Mouse (Mus musculus): ENCODE results near the gene 5730455P16Rik. TPM values are rescaled to one million over a fixed set of nuclear protein-coding genes. Genes with fewer than 3 reads are reported as not detected.
A peak's percentile ranks its signal among the peaks of the same experiment; 100 is the strongest.

5730455P16Rik gene
- total and polyA plus RNA-seq, 2 experiments from 2014 or later: 25.2 to 50.6 TPM

DNA sequence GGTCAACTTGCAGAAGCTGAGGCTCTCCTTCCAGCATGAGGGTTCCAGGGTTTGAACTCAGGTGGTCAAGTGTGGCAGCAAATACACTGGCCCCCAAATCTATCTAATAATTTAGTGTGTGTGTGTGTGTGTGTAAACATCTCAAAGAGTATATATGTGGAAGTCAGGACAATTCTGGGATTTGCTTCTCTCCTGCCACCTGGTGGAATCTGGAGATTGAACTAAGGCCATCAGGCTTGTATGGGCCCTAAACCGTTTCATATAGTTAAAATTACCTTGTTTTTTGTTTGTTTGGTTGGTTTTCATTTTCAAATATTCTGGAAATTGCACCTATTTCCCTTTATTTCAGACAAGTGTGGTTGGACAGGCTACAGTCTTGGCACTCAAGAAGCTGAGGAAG, 8.9 kb downstream of the 5730455P16Rik start:
- no peak overlapping the region for H3K4me2 ChIP-seq (ENCODE audit: low read depth, low read length, poor library complexity, severe bottlenecking)
- no peaks in the 10 kb centered on the region for H3K9me3 ChIP-seq (ENCODE audit: low read length)
- H3K36me3 ChIP-seq (ENCODE audit: insufficient read depth, low read length): peaks cover 41% of the 10 kb centered on the region
- no peak overlapping the region for H3K4me3 ChIP-seq (ENCODE audit: low read depth, low read length)
- H3K27ac ChIP-seq (ENCODE audit: low read depth, low read length): no peak overlapping the region
- TF ChIP-seq CTCF (IDR thresholded peaks at IDR 0.05): peak; percentile 67
- WGBS: 86% methylated on average over 1 of the region's 1 CpGs
- H3K9ac ChIP-seq (replicated peaks; ENCODE audit: low read length, poor library complexity, severe bottlenecking): no peak overlapping the region
- ATAC-seq (ENCODE audit: low FRiP score) (no peak), DNase-seq (ENCODE audit: low spot score) (peak; percentile 21)
- H3K4me1 ChIP-seq (ENCODE audit: insufficient read depth, low read length): no peaks in the 10 kb centered on the region
- no peaks in the 10 kb centered on the region for H3K27me3 ChIP-seq (ENCODE audit: insufficient read depth, low read length)

DNA sequence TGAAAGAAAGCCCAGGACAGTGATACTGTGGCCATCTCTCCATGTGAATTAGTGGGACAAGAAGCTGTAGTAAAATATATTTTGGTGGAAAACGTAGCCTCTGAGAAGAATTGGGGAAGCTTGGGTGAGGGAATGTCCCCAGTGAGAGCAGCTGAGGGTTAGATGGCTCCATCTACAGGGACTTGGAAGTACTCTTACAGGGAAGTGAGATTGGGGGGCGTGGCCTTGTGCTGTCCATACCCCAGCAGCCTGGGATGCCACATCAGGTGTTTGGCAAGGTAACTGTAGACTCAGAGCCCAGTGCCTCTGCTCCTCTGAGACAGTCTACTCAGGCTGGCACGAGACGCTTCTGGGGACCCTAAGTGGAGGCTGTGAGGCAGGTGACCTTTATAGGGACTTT, 23.0 kb downstream of the 5730455P16Rik start:
- WGBS: 48% methylated on average over 4 of the region's 4 CpGs
- ATAC-seq (ENCODE audit: low FRiP score): no peak

DNA sequence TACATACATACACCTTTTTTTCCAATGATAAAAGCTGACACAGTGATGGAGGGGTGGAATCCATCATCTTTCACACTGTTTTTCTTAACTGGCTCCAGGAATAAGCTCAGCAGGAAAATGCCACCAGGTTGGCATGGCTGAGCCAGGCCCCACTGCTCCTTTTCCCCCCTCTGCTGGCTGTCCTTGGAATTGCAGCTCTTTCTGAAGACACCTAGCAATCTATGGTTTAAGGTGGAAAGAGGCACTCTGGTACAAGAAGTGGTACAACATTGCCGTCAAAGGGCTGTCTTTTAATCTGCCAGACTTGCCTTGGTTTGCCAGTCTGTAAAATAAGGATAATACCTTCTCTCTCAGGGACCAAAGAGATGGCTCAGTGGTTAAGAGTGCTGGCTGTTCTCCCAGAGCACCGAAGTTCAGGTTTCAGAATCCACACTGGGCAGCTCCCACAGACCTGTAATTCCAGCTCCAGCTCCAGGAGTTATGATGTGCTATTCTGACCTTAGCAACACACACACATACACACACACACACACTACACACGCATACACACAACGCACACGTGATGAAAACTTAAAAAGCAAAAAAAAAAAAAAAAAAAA, 25.9 kb downstream of the 5730455P16Rik start:
- Histone ChIP-seq H3K4me2 (ENCODE audit: low read depth, low read length, poor library complexity, severe bottlenecking) (no peak overlapping the region), H3K27me3 (ENCODE audit: insufficient read depth, low read length) (no peaks in the 10 kb centered on the region), H3K9me3 (ENCODE audit: low read length) (no peaks in the 10 kb centered on the region), H3K4me3 (ENCODE audit: low read depth, low read length) (no peak overlapping the region), H3K9ac (replicated peaks; ENCODE audit: low read length, poor library complexity, severe bottlenecking) (no peak overlapping the region), H3K36me3 (ENCODE audit: insufficient read depth, low read length) (no peaks in the 10 kb centered on the region), H3K27ac (ENCODE audit: low read depth, low read length) (no peak overlapping the region), H3K4me1 (ENCODE audit: insufficient read depth, low read length) (no peaks in the 10 kb centered on the region)
- peak; percentile 97 for TF ChIP-seq CTCF (IDR thresholded peaks at IDR 0.05)
- ATAC-seq (ENCODE audit: low FRiP score) (no peak), DNase-seq (ENCODE audit: low spot score) (peak; percentile 90)
- WGBS: 73% methylated on average over 5 of the region's 5 CpGs

More for the DNA sequence above, 23.0 kb downstream of the 5730455P16Rik start:
- H3K4me1 ChIP-seq (ENCODE audit: insufficient read depth, low read length): no peaks in the 10 kb centered on the region
- no peak overlapping the region for H3K27ac ChIP-seq (ENCODE audit: low read depth, low read length)
- peak; percentile 50 for TF ChIP-seq CTCF (IDR thresholded peaks at IDR 0.05)
- H3K27me3 ChIP-seq (ENCODE audit: insufficient read depth, low read length): no peaks in the 10 kb centered on the region
- peak; percentile 41 for DNase-seq (ENCODE audit: low spot score)
- no peak overlapping the region for H3K9ac ChIP-seq (replicated peaks; ENCODE audit: low read length, poor library complexity, severe bottlenecking)
- no peaks in the 10 kb centered on the region for H3K9me3 ChIP-seq (ENCODE audit: low read length)
- no peak overlapping the region for H3K4me2 ChIP-seq (ENCODE audit: low read depth, low read length, poor library complexity, severe bottlenecking)
- H3K36me3 ChIP-seq (ENCODE audit: insufficient read depth, low read length): no peaks in the 10 kb centered on the region
- H3K4me3 ChIP-seq (ENCODE audit: low read depth, low read length): no peak overlapping the region

DNA sequence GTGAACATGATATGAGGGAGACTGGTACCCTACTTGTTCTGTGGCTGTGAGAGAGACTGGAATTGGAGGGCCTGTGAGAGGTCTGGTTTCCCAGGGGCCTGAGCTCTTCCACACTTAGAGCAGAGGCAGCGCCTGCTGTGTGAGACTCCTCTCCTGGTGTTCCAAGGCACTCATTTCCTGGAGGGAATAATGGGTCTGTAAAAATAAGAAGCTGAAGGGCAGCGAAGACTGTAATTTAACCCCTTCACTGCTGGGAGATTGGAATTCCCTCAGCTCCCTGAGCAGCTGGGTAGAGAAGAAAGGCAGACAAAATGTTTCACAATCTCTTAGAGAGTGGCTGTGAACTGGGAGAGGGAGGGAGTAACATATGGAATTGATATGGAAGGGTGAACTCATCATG, 35.4 kb downstream of the 5730455P16Rik start:
- no peaks in the 10 kb centered on the region for H3K36me3 ChIP-seq (ENCODE audit: insufficient read depth, low read length)
- DNase-seq (ENCODE audit: low spot score) (no peak), ATAC-seq (ENCODE audit: low FRiP score) (no peak)
- no peak overlapping the region for H3K9ac ChIP-seq (replicated peaks; ENCODE audit: low read length, poor library complexity, severe bottlenecking)
- no peaks in the 10 kb centered on the region for H3K27me3 ChIP-seq (ENCODE audit: insufficient read depth, low read length)
- 19% methylated on average over 2 of the region's 2 CpGs for WGBS
- no peak overlapping the region for H3K4me2 ChIP-seq (ENCODE audit: low read depth, low read length, poor library complexity, severe bottlenecking)
- no peak overlapping the region for H3K4me3 ChIP-seq (ENCODE audit: low read depth, low read length)
- no peak overlapping the region for H3K27ac ChIP-seq (ENCODE audit: low read depth, low read length)
- H3K4me1 ChIP-seq (ENCODE audit: insufficient read depth, low read length): no peaks in the 10 kb centered on the region
- H3K9me3 ChIP-seq (ENCODE audit: low read length): no peaks in the 10 kb centered on the region
- TF ChIP-seq CTCF (IDR thresholded peaks at IDR 0.05): no peak

DNA sequence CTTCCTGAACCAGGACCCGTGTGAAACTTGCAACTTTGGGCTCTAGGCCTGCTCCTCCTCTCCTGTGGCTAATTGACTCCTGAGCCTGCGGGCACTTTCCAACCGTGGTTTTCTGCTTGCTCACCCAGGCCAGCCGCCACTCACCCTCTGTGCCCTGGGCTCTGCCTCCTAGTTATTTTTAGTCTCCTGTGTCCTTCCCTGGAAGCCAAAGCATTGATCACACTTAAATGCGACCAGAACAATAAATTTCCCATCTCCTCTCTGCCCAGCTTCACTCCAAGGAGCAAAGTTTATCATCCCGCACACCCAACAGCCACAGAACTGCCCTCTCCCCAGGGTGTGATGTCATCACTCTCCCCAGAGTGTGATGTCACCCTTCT, 41.5 kb downstream of the 5730455P16Rik start:
- no peak for ATAC-seq (ENCODE audit: low FRiP score)
- Histone ChIP-seq H3K4me3 (ENCODE audit: low read depth, low read length) (no peak overlapping the region), H3K4me1 (ENCODE audit: insufficient read depth, low read length) (no peaks in the 10 kb centered on the region), H3K9ac (replicated peaks; ENCODE audit: low read length, poor library complexity, severe bottlenecking) (no peak overlapping the region), H3K9me3 (ENCODE audit: low read length) (no peaks in the 10 kb centered on the region), H3K27me3 (ENCODE audit: insufficient read depth, low read length) (no peaks in the 10 kb centered on the region), H3K36me3 (ENCODE audit: insufficient read depth, low read length) (no peaks in the 10 kb centered on the region), H3K27ac (ENCODE audit: low read depth, low read length) (no peak overlapping the region), H3K4me2 (ENCODE audit: low read depth, low read length, poor library complexity, severe bottlenecking) (no peak overlapping the region)
- WGBS: 14% methylated on average over 6 of the region's 6 CpGs
- DNase-seq (ENCODE audit: low spot score): no peak
- TF ChIP-seq CTCF (IDR thresholded peaks at IDR 0.05): no peak

DNA sequence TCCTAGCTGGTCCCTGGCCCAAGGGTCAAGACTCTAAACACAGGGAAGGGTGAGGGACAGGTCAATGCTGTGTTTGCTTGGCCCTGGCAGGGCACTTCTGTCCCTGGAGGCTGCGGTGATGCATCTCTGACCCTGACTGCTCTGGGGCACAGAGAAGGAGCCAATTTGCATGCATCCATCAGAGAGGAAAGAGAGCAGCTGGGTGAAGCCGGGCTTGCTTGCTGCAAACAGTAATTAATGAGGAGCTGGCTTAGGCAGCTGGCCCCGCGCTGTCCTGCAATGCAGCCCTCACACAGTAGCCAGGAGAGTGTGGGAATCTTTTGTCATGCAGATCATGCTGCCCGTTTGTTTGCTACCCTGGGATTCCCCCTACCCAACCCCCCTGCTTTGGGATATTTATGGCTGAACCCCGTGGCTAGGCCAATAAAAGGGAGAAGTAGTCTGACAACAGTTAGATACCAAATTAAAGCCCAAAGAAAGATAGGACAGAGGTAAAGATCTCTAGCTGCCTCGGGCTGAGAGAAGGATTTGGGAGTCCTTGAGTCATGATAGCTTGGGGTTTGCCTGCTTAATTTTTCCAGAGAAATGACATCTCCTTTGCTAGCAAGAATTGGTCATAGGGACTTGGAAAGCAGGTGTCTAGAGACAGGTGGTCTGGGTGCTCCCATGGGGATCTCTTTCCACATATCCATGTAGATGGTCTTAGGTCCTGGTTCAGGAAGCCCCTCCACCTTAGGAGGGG, 42.1 kb downstream of the 5730455P16Rik start:
- Histone ChIP-seq H3K27ac (ENCODE audit: low read depth, low read length) (peak overlapping the region; percentile 39; the same call in 1 of the 2 replicates), H3K9ac (replicated peaks; ENCODE audit: low read length, poor library complexity, severe bottlenecking) (0 out of 2 replicates have a peak overlapping the region, but pooled peaks have one; percentile 0), H3K4me2 (ENCODE audit: low read depth, low read length, poor library complexity, severe bottlenecking) (no peak overlapping the region), H3K36me3 (ENCODE audit: insufficient read depth, low read length) (no peaks in the 10 kb centered on the region), H3K9me3 (ENCODE audit: low read length) (no peaks in the 10 kb centered on the region), H3K4me1 (ENCODE audit: insufficient read depth, low read length) (no peaks in the 10 kb centered on the region), H3K4me3 (ENCODE audit: low read depth, low read length) (no peak overlapping the region), H3K27me3 (ENCODE audit: insufficient read depth, low read length) (no peaks in the 10 kb centered on the region)
- ATAC-seq (ENCODE audit: low FRiP score) (peak; percentile 20; the same call in 1 of the 2 replicates), DNase-seq (ENCODE audit: low spot score) (peak; percentile 75)
- TF ChIP-seq CTCF (IDR thresholded peaks at IDR 0.05): no peak
- WGBS: 5% methylated on average over 7 of the region's 7 CpGs

All from midbrain, postnatal 0 days (tissue).